Mouse (Mus musculus): Measurements from ENCODE around the gene Zic1. TPM values are rescaled to one million over a fixed set of nuclear protein-coding genes. Genes with fewer than 3 reads are reported as not detected.
A peak's percentile ranks its signal among the peaks of the same experiment; 100 is the strongest.

The Zic1 gene
- total RNA-seq (2021) = 10 to 100 TPM; 12.1 to 18.4 TPM
- long read RNA-seq, experiment 1, partial matches to known transcripts = 0 of 1 reads
- long read RNA-seq, experiment 1, other reads (novel, unspliced or antisense) = 1 of 1 reads
- long read RNA-seq, experiment 2, partial matches to known transcripts = 0 of 1 reads
- long read RNA-seq, experiment 2, other reads (novel, unspliced or antisense) = 1 of 1 reads

- no peak for DNase-seq (ENCODE audit: low spot score in 2 of 2)
- peak within 1 kb of the TSS; percentile 59 for H3K27ac ChIP-seq
Measured at GRCm38 (mm10) chr9:91365664-91366063, at the start of gene Zic1. TSS of gene Zic1 (minus strand) at chr9:91365810.

GRCm38 (mm10) chr9:91414007-91414661 lies 48.5 kb upstream of the Zic1 start:
- DNase-seq (ENCODE audit: low spot score in 2 of 2) = no peak
- no peak for TF ChIP-seq CTCF (conservative IDR thresholded peaks at IDR 0.05)
- Histone ChIP-seq H3K27ac (no peak overlapping the region), H3K4me3 (no peak overlapping the region)

More at GRCm38 (mm10) chr9:91365664-91366063, at the start of gene Zic1:
- H3K4me3 ChIP-seq = peak within 1 kb of the TSS; percentile 49
- TF ChIP-seq CTCF (conservative IDR thresholded peaks at IDR 0.05) = no peak; the same call in 1 of the 2 replicates

GRCm38 (mm10) chr9:91409771-91410170 lies 44.2 kb upstream of the Zic1 start:
- Histone ChIP-seq H3K4me3 (no peak overlapping the region), H3K27ac (no peak overlapping the region)
- DNase-seq (ENCODE audit: low spot score in 2 of 2) = no peak
- TF ChIP-seq CTCF (conservative IDR thresholded peaks at IDR 0.05) = no peak

- TF ChIP-seq CTCF (conservative IDR thresholded peaks at IDR 0.05) = no peak
- Histone ChIP-seq H3K4me3 (no peak overlapping the region), H3K27ac (0 out of 2 replicates have a peak overlapping the region, but pooled peaks have one; percentile 4)
- no peak for DNase-seq (ENCODE audit: low spot score in 2 of 2)
Measured at GRCm38 (mm10) chr9:91406258-91406763, 40.7 kb upstream of the Zic1 start.

GRCm38 (mm10) chr9:91405753-91406178 lies 40.2 kb upstream of the Zic1 start:
- Histone ChIP-seq H3K4me3 (no peak overlapping the region), H3K27ac (0 out of 2 replicates have a peak overlapping the region, but pooled peaks have one; percentile 4)
- no peak for DNase-seq (ENCODE audit: low spot score in 2 of 2)
- TF ChIP-seq CTCF (conservative IDR thresholded peaks at IDR 0.05) = no peak

GRCm38 (mm10) chr9:91404905-91405752 lies 39.5 kb upstream of the Zic1 start:
- Histone ChIP-seq H3K27ac (no peak overlapping the region), H3K4me3 (no peak overlapping the region)
- TF ChIP-seq CTCF (conservative IDR thresholded peaks at IDR 0.05) = no peak
- DNase-seq (ENCODE audit: low spot score in 2 of 2) = no peak

GRCm38 (mm10) chr9:91404229-91404628 lies 38.6 kb upstream of the Zic1 start:
- Histone ChIP-seq H3K4me3 (no peak overlapping the region), H3K27ac (no peak overlapping the region)
- TF ChIP-seq CTCF (conservative IDR thresholded peaks at IDR 0.05) = no peak
- DNase-seq (ENCODE audit: low spot score in 2 of 2) = no peak

- TF ChIP-seq CTCF (conservative IDR thresholded peaks at IDR 0.05) = no peak
- Histone ChIP-seq H3K27ac (no peak overlapping the region), H3K4me3 (no peak overlapping the region)
- no peak for DNase-seq (ENCODE audit: low spot score in 2 of 2)
Measured at GRCm38 (mm10) chr9:91401471-91401870, 35.9 kb upstream of the Zic1 start.

- TF ChIP-seq CTCF (conservative IDR thresholded peaks at IDR 0.05) = no peak
- DNase-seq (ENCODE audit: low spot score in 2 of 2) = no peak
- Histone ChIP-seq H3K4me3 (no peak overlapping the region), H3K27ac (no peak overlapping the region)
Measured at GRCm38 (mm10) chr9:91400482-91401093, 35.0 kb upstream of the Zic1 start.

- DNase-seq (ENCODE audit: low spot score in 2 of 2) = no peak
- TF ChIP-seq CTCF (conservative IDR thresholded peaks at IDR 0.05) = no peak
- H3K27ac ChIP-seq = no peak overlapping the region
- no peak overlapping the region for H3K4me3 ChIP-seq
Measured at GRCm38 (mm10) chr9:91399976-91400375, 34.4 kb upstream of the Zic1 start.

- TF ChIP-seq CTCF (conservative IDR thresholded peaks at IDR 0.05) = no peak
- no peak for DNase-seq (ENCODE audit: low spot score in 2 of 2)
- Histone ChIP-seq H3K4me3 (no peak overlapping the region), H3K27ac (no peak overlapping the region)
Measured at GRCm38 (mm10) chr9:91395066-91395772, 29.6 kb upstream of the Zic1 start.

- no peak overlapping the region for H3K27ac ChIP-seq
- TF ChIP-seq CTCF (conservative IDR thresholded peaks at IDR 0.05) = no peak
Measured at GRCm38 (mm10) chr9:91394211-91394646, 28.6 kb upstream of the Zic1 start.

More at GRCm38 (mm10) chr9:91394211-91394646, 28.6 kb upstream of the Zic1 start:
- DNase-seq (ENCODE audit: low spot score in 2 of 2) = no peak
- no peak overlapping the region for H3K4me3 ChIP-seq
